Mouse (Mus musculus): ENCODE data around the gene Cpsf4. TPM values are rescaled to one million over a fixed set of nuclear protein-coding genes. Genes with fewer than 3 reads are reported as not detected.
A peak's percentile ranks its signal among the peaks of the same experiment; 100 is the strongest.
"Not testable (repeated sequence)": the region's sequence is repeated elsewhere in the genome, so short reads cannot be mapped to it uniquely, and the experiment has no call there.

Cpsf4 gene
- total RNA-seq, 1 experiment from 2014 or later = 21.2 TPM

- no peak for DNase-seq
Measured at GRCm38 (mm10) chr5:145178461-145178980, 11.5 kb downstream of the Cpsf4 start.

- no peak for DNase-seq
Measured at GRCm38 (mm10) chr5:145185244-145185643, 18.2 kb downstream of the Cpsf4 start.

- no peak for DNase-seq
Measured at GRCm38 (mm10) chr5:145189416-145189815, 22.4 kb downstream of the Cpsf4 start.

DNA sequence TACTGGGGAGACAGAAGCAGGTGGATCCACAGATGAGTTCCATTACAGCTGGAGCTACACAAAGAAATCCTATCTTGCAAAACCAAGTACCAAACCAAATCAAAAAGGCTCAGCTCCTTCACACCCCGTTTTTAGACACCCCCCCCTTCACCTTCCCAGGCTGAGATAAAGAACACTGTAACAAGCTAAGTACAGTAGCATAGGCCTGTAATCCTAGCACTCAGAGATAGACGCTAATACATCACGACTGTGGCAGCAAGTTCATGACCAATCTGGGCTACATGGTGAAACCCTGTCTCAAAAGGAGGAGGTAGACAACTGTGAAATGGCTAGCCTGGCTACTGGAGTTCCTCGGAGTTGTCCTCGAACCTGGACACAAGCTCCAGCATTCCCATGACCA lies 23.4 kb downstream of the Cpsf4 start:
- DNase-seq = peak; percentile 16

- DNase-seq = peak; percentile 96
Measured at GRCm38 (mm10) chr5:145190875-145191798, 24.1 kb downstream of the Cpsf4 start.

GRCm38 (mm10) chr5:145191962-145192361 lies 24.9 kb downstream of the Cpsf4 start, which contains the start of gene Atp5j2:
Gene Atp5j2, minus strand, starts transcription at chr5:145192062.
- no peak for DNase-seq

DNA sequence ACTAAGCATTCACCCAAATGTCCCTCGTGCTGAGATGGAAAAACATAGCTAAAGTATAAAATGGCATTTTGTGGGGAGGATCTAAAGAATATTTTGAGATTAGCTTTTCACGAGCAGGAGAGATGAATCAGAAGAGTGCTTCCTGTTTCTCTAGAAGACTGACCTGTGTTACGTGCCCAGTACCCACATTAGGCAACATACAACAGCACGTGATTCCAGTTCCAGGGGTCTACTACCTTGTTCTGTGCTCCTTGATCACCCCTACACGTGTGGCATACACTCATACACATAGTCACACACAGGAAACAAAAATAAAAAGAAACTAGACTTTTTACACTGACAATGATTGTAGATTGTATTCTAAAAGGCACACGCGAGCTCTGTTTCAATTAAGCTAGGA lies 33.4 kb downstream of the Cpsf4 start:
- no peak for DNase-seq

GRCm38 (mm10) chr5:145201321-145201991 lies 34.4 kb downstream of the Cpsf4 start, which contains the start of gene Zkscan14:
Gene Zkscan14, minus strand, starts transcription at chr5:145201868.
- DNase-seq = peak; percentile 85

DNA sequence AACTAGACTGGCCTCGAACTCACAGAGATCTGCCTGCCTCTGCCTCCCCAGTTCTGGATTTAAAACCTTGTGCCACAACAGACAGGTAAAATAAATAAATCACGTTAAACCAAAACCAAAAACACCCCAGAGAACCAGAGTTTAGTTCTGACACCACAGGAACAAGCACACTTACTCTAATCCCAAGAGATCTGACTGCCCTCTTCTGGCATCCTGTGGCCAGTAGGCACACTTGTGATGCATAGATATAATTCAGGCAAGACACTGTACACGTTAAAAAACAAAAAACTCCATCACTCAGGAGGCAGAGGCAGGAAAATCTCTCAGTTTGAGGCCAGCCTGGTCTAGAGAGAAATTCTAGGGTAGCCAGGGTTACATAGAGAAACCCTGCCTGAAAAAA lies 35.4 kb downstream of the Cpsf4 start:
- DNase-seq = no peak

DNA sequence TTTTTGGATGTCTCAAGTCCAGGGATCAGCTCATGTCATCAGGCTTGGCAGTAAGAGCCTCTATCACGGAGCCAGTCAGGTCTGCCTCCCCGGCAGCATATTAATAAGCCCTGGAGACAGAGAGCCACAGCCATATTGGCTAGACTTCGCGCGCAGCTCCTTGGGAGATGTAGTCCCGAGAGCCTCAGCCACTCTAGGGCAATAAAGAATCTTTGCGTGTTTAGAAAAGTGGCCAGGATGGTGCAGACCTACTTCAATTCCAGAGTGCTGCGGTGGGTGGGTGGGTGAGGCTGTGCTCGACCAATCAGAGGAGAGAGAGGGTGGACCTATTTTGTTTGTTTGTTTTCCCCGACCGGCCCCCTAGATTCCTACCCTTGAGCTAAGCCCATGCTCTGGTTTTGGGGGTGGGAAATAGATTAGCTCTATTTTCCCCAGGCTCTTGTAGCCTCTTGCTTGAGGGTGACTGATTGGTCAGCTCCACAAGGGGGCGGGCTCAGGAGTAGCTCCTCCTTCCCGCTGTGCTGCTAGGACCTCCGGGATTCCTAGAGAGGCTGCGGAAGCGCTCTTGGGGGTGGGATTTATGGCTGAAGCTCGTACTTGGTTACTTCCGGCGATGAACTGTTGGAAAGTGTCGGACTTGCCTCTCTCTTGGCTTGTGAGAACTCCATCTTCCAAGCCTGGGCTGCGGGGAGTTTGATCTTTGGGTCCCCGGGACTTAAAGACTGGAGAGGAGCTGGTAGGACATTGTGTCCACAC lies 37.1 kb downstream of the Cpsf4 start, which contains the start of gene Zkscan5:
Gene Zkscan5 (plus strand): TSS at position 627 of the 756 bp plus-strand sequence.
- peak; percentile 99 for DNase-seq

GRCm38 (mm10) chr5:145205041-145205440 lies 38.0 kb downstream of the Cpsf4 start:
- DNase-seq = no peak

GRCm38 (mm10) chr5:145207385-145207784 lies 40.4 kb downstream of the Cpsf4 start:
- no peak for DNase-seq

DNA sequence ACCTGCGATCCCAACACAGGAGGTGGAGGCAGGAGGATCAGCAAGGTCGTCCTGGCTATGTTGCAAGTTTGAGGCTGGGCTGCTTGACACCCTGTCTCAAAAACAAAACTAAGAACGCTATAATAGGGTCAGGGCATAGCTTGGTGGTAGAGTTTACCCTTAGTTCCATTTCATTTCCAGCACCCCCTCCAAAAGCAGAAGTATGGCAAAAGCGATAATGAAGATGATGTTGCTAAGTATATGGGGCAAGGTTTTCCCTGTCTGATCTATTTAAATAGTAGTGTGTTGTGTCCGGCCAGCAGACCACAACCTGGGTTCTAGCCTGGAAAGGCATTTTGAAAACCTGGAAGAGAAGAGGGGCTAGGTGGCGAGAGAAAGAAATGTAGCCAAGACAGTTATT lies 40.9 kb downstream of the Cpsf4 start:
- DNase-seq = no peak

- DNase-seq = not testable (repeated sequence)
Measured at GRCm38 (mm10) chr5:145208391-145208790, 41.4 kb downstream of the Cpsf4 start.

GRCm38 (mm10) chr5:145211340-145211739 lies 44.3 kb downstream of the Cpsf4 start:
- DNase-seq = no peak

DNA sequence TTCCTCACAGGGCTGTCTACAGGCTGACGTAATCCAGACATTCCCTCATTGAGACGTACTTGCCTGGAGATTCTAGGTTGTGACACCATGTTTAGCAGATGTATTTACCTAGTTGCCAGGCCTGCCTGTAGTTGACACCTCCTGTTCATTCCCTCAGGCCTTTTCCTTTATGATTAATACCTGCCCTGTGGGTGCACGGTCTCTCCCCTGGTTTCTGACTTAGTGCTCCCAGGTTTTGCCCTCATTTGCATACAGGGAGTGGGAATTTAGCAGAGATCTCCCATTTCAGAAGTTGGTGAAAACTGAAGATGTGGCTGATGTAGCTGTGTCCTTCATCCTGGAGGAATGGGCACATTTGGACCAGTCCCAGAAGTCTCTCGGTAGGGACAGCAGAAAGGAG lies 45.2 kb downstream of the Cpsf4 start:
- DNase-seq = no peak

DNA sequence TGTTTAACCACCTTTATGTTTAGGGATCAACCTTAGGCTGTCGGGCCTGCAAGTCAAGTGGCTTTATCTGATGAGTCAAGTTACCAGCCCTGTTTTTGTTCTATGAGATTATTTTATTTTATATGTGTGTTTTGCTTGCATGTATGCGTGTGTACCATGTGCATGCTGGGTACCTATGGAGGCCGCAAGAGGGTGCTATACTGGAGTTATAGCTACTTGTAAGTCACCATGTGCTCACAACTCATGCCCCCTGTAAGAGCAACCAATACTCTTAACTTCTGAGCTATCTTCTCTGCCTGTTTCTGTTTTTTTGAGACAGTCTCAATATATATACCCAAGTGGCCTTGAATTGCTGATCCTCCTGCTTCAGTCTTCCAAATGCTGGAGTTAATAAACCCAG lies 46.5 kb downstream of the Cpsf4 start:
- no peak for DNase-seq

GRCm38 (mm10) chr5:145214679-145215078 lies 47.7 kb downstream of the Cpsf4 start:
- DNase-seq = no peak

DNA sequence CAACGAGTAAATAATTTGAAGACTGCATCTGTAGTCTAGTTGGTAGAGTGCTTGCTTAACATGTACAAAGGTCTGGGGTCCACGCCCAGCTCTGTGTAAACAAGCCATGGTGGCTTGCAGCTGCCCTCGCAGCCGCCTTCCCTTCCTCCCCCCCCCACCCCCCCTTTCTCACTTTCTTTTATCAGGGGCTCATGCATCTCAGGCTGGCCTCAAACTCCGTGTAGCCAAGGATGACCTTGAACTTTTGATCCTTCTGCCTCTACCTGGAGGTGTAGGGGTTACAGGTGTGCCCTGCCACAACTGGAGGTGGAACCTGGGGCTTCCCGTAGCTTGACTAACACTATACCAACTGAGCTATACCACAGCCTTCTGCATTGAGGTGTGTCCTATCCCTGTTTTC lies 50.7 kb downstream of the Cpsf4 start:
- no peak for DNase-seq

GRCm38 (mm10) chr5:145218206-145218605 lies 51.2 kb downstream of the Cpsf4 start:
- no peak for DNase-seq

DNA sequence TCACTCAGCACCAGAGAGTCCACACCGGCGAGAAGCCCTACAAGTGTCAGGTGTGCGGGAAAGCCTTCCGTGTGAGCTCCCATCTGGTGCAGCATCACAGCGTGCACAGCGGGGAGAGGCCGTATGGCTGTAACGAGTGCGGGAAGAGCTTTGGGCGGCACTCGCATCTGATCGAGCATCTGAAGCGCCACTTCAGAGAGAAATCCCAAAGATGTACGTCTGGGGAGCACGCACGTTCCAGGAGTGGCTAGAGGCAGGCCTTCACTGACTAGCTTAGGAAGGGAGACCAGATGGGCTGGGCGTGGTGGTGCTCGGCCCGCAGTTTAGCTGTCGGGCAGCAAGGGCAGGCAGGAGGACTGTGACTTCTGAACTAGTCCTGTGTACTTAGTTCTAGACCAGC lies 51.7 kb downstream of the Cpsf4 start:
- no peak for DNase-seq

DNA sequence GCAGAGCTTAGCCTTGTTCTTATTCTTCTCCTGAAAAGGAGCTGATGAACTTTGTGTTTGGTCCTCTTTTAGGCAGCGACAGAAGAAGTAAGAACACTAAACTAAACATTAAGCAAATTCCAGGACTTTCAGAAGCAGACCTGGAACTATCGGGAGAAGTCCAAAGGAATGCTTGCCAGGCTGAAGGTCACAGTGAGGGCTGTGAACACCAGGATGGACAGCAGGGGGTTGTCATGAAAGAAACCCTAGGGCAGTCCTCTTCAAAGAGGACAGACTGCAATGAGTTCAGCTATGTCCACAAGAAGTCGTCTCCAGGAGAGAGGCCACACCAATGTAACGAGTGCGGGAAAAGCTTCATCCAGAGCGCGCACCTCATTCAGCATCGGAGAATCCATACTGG lies 53.0 kb downstream of the Cpsf4 start:
- DNase-seq = no peak

Measured in adrenal gland, postnatal 14 days (tissue).